Mouse (Mus musculus) hindbrain, embryonic 14.5 days (tissue): ENCODE measurements at regions not wholly inside any gene's neighbourhood (a gene's known extent, or its start where the extent isn't known, plus 50 kb on each side); places are given as distances from the start of the nearest gene placed in this dataset.
"Not testable (repeated sequence)": the region's sequence is repeated elsewhere in the genome, so short reads cannot be mapped to it uniquely, and the experiment has no call there.

Experiments
- ATAC-seq: fragments of 200-750 bp; cut with Nextera tagmentation; 2 replicates; pipeline ENCODE4 v1.8.0; 2017; ENCODE audit warnings: moderate number of reproducible peaks, mild to moderate bottlenecking, moderate TSS enrichment, moderate library complexity; ENCODE audit not compliant: low FRiP score
- DNase-seq: peaks from one replicate; pipeline ENCODE4 v3.0.0-alpha.2; 2015; ENCODE audit warnings: low spot score
- H3K27ac ChIP-seq: fragments of 300-500 bp; sonication (generic); 2 replicates; pipeline ENCODE4 v1.5.1; 2014; ENCODE audit warnings: mild to moderate bottlenecking, moderate library complexity
- H3K27me3 ChIP-seq: fragments of 300-500 bp; sonication (generic); 2 replicates; pipeline ENCODE4 v1.6.1; 2014; ENCODE audit warnings: mild to moderate bottlenecking, low read length, mixed read lengths; ENCODE audit not compliant: control insufficient read depth, insufficient read depth
- H3K36me3 ChIP-seq: fragments of 300-500 bp; sonication (generic); replicated peaks from 2 replicates; pipeline ENCODE4 v1.6.1; 2014; ENCODE audit not compliant: control insufficient read depth, insufficient read depth
- H3K4me1 ChIP-seq: fragments of 300-500 bp; sonication (generic); replicated peaks from 2 replicates; pipeline ENCODE4 v1.6.1; 2014; ENCODE audit warnings: antibody characterized with exemption, low read length, mixed read lengths; ENCODE audit not compliant: control insufficient read depth, insufficient read depth
- H3K4me2 ChIP-seq: fragments of 300-500 bp; sonication (generic); replicated peaks from 2 replicates; pipeline ENCODE4 v1.6.1; 2014; ENCODE audit warnings: mild to moderate bottlenecking, moderate library complexity
- H3K4me3 ChIP-seq: fragments of 300-500 bp; sonication (generic); replicated peaks from 2 replicates; pipeline ENCODE4 v1.5.1; 2014; ENCODE audit warnings: mild to moderate bottlenecking, low read length
- H3K9ac ChIP-seq: fragments of 300-500 bp; sonication (generic); 2 replicates; pipeline ENCODE4 v1.6.1; 2014
- H3K9me3 ChIP-seq: fragments of 300-500 bp; sonication (generic); 2 replicates; pipeline ENCODE4 v1.6.1; 2016; ENCODE audit warnings: low read length; ENCODE audit not compliant: control insufficient read depth
- WGBS: fragments of 180-500 bp; shearing (Covaris S2); extraction: QIAGEN DNeasy Blood & Tissue Kit; methylation state at CpG from one replicate; pipeline ENCODE4 v1.1.7; 2014; 5-methylcytosine and 5-hydroxymethylcytosine counted together

- Histone ChIP-seq H3K36me3 (no peaks in the 10 kb centered on the region), H3K9me3 (peaks cover 3% of the 10 kb centered on the region; the same call in 1 of the 2 replicates), H3K27ac (no peak overlapping the region), H3K27me3 (no peaks in the 10 kb centered on the region), H3K9ac (no peak overlapping the region), H3K4me2 (no peak overlapping the region), H3K4me1 (no peaks in the 10 kb centered on the region), H3K4me3 (no peak overlapping the region)
- no peak for ATAC-seq
- WGBS = 62% methylated on average over 4 of the region's 4 CpGs
- no peak for DNase-seq
Measured at GRCm38 (mm10) chr3:21791983-21792631, 284.3 kb upstream of the Tbl1xr1 start.

GRCm38 (mm10) chr3:21798139-21798538 lies 278.3 kb upstream of the Tbl1xr1 start:
- DNase-seq = peak; percentile 67
- H3K4me1 ChIP-seq = no peaks in the 10 kb centered on the region
- H3K4me3 ChIP-seq = no peak overlapping the region
- no peaks in the 10 kb centered on the region for H3K9me3 ChIP-seq
- no peaks in the 10 kb centered on the region for H3K27me3 ChIP-seq
- WGBS = 16% methylated on average over 1 of the region's 1 CpGs
- H3K9ac ChIP-seq = no peak overlapping the region
- ATAC-seq = peak; percentile 68; the same call in 1 of the 2 replicates
- H3K4me2 ChIP-seq = no peak overlapping the region
- no peak overlapping the region for H3K27ac ChIP-seq
- no peaks in the 10 kb centered on the region for H3K36me3 ChIP-seq

DNA sequence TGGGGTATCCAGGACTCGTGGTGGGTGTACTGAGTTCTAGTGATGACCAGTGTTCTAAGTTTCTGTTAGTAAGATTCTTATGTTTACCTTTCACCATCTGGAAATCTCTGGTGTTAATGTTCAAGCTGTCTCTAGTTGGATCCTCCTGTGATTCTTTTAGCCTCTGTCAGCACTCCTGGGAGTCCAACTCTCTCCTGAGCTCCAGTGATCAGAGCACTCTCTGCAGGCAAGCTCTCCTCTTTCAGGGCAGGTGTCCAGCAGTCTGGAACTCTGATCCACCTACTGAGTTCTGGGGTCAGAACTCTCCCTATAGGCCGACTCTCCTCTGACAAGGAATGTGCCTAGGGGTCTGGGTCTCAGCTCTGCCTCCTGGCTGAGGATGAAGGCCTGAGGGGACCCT lies 272.6 kb upstream of the Tbl1xr1 start:
- not testable (repeated sequence) for H3K27me3 ChIP-seq, ATAC-seq, H3K9me3 ChIP-seq, H3K4me3 ChIP-seq, DNase-seq, H3K27ac ChIP-seq, H3K9ac ChIP-seq, H3K4me2 ChIP-seq, H3K4me1 ChIP-seq, H3K36me3 ChIP-seq
- WGBS = 82% methylated on average over 2 of the region's 2 CpGs

DNA sequence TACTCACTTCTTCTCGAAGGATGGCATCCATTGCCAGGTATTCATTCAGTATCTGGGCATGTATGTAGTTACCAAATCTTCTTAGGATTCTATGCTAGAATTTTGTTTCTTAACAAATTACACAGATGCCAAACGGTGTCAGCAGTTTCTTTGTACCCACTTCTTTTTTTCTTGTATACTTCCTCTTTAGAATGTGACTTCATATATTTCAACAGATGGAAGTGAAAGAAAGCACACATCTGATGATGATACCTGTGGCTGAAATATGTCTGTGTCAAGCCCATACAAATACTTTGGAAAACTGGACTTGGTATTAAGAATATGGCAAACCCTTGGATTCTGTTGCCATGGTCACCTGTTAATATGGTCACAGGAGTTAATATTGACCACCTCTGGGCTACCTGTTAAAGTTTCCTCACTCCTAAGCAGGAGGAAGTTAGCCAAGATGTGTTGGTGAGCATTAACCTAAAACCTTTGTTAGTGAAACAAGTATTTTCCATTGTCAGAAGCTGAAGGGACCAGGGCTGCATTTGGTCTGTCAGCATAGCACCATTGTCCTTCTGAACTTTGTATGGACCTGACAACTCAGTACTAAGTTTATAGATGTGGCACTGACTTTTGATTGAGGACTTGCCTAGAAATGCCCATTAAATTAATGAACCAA lies 269.8 kb upstream of the Tbl1xr1 start:
- ATAC-seq (no peak), DNase-seq (no peak)
- Histone ChIP-seq H3K27ac (no peak overlapping the region), H3K36me3 (no peaks in the 10 kb centered on the region), H3K4me3 (no peak overlapping the region), H3K27me3 (no peaks in the 10 kb centered on the region), H3K9ac (no peak overlapping the region), H3K9me3 (no peaks in the 10 kb centered on the region), H3K4me2 (no peak overlapping the region), H3K4me1 (peaks cover 14% of the 10 kb centered on the region)
- 94% methylated on average over 2 of the region's 2 CpGs for WGBS

DNA sequence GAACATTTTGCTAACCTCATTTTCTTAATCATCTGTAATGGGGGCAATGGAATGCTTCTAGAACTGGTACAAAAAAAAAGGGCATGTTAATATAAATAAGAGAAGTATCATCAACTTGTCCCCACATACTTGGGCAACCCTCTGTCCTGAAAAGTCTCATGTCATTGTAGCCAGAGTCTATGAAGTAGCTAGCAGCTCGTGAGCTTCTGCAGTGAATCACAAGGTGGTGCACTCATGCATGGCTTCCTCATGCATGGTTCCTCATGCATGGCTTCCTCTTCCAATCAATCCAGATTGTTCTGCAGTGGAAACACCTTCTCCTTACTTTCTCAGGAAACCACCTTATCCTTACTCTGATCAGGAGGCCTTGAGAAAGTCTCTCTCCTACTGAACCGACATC lies 267.9 kb upstream of the Tbl1xr1 start:
- no peaks in the 10 kb centered on the region for H3K27me3 ChIP-seq
- no peak overlapping the region for H3K9ac ChIP-seq
- peaks cover 14% of the 10 kb centered on the region for H3K4me1 ChIP-seq
- DNase-seq (no peak), ATAC-seq (no peak)
- H3K27ac ChIP-seq = no peak overlapping the region
- H3K4me2 ChIP-seq = no peak overlapping the region
- H3K36me3 ChIP-seq = no peaks in the 10 kb centered on the region
- H3K9me3 ChIP-seq = no peaks in the 10 kb centered on the region
- WGBS = 49% methylated on average over 2 of the region's 2 CpGs
- no peak overlapping the region for H3K4me3 ChIP-seq

- no peak overlapping the region for H3K4me2 ChIP-seq
- no peaks in the 10 kb centered on the region for H3K9me3 ChIP-seq
- H3K4me3 ChIP-seq = no peak overlapping the region
- H3K36me3 ChIP-seq = no peaks in the 10 kb centered on the region
- no peaks in the 10 kb centered on the region for H3K27me3 ChIP-seq
- ATAC-seq = peak; percentile 87
- H3K4me1 ChIP-seq = peaks cover 14% of the 10 kb centered on the region
- H3K9ac ChIP-seq = no peak overlapping the region
- H3K27ac ChIP-seq = peak overlapping the region; percentile 45; the same call in 1 of the 2 replicates
- 2% methylated on average over 2 of the region's 2 CpGs for WGBS
- peak; percentile 71 for DNase-seq
Measured at GRCm38 (mm10) chr3:21809769-21810470, 266.5 kb upstream of the Tbl1xr1 start.

DNA sequence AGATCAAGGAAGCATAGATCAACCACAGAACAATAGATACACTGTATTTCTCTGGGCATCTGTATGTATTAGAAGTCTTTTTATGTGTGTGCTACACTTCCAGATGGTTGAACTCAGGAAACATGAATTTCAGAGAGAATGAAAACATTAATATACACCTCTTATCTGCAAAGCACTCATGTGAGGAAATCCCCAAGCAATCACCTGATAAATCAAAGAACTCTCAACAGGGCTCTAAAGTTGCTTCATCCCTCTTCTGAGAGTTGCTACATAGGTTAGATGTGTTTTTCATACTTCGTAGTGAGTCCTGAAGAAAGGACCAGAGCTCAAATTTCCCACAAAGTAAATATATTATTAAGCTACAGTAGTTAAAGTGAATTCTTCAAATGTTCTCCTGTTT lies 263.1 kb upstream of the Tbl1xr1 start:
- no peaks in the 10 kb centered on the region for H3K27me3 ChIP-seq

GRCm38 (mm10) chr3:21816968-21817858 lies 259.2 kb upstream of the Tbl1xr1 start:
- ATAC-seq = peak; percentile 40; the same call in 1 of the 2 replicates
- no peak overlapping the region for H3K4me2 ChIP-seq
- WGBS = 35% methylated on average over 4 of the region's 4 CpGs
- no peaks in the 10 kb centered on the region for H3K9me3 ChIP-seq
- no peak overlapping the region for H3K27ac ChIP-seq
- no peak overlapping the region for H3K9ac ChIP-seq
- H3K27me3 ChIP-seq = no peaks in the 10 kb centered on the region
- no peak overlapping the region for H3K4me3 ChIP-seq
- no peak for DNase-seq
- H3K4me1 ChIP-seq = no peaks in the 10 kb centered on the region
- no peaks in the 10 kb centered on the region for H3K36me3 ChIP-seq

More for the DNA sequence above, 263.1 kb upstream of the Tbl1xr1 start:
- no peak for ATAC-seq
- Histone ChIP-seq H3K9ac (no peak overlapping the region), H3K27ac (no peak overlapping the region), H3K9me3 (no peaks in the 10 kb centered on the region), H3K36me3 (no peaks in the 10 kb centered on the region), H3K4me2 (no peak overlapping the region), H3K4me1 (peaks cover 14% of the 10 kb centered on the region), H3K4me3 (no peak overlapping the region)
- no peak for DNase-seq
- 90% methylated on average over 1 of the region's 1 CpGs for WGBS

GRCm38 (mm10) chr3:21819030-21819429 lies 257.4 kb upstream of the Tbl1xr1 start:
- H3K27me3 ChIP-seq = no peaks in the 10 kb centered on the region
- H3K9me3 ChIP-seq = no peaks in the 10 kb centered on the region
- DNase-seq (no peak), ATAC-seq (no peak)
- WGBS = 75% methylated on average over 4 of the region's 4 CpGs
- no peak overlapping the region for H3K27ac ChIP-seq
- no peaks in the 10 kb centered on the region for H3K4me1 ChIP-seq
- no peak overlapping the region for H3K4me2 ChIP-seq
- H3K9ac ChIP-seq = no peak overlapping the region
- H3K4me3 ChIP-seq = no peak overlapping the region
- H3K36me3 ChIP-seq = no peaks in the 10 kb centered on the region
